Mouse (Mus musculus) small intestine, adult 2 months (tissue): Measurements from ENCODE around the gene Vmn1r21. TPM values are rescaled to one million over a fixed set of nuclear protein-coding genes. Genes with fewer than 3 reads are reported as not detected.

Experiments used
- H3K27ac ChIP-seq: fragments of 200-500 bp; 2 replicates; pipeline ENCODE4 v1.5.1; 2012; ENCODE audit warnings: low read depth, low read length, control low read depth, inconsistent platforms; ENCODE audit not compliant: insufficient read depth
- H3K27me3 ChIP-seq: fragments of 200-500 bp; 2 replicates; pipeline ENCODE4 v1.6.1; 2012; ENCODE audit warnings: mild to moderate bottlenecking, moderate library complexity, low read length, inconsistent platforms; ENCODE audit not compliant: control insufficient read depth, insufficient read depth
- H3K36me3 ChIP-seq: fragments of 200-500 bp; 2 replicates; pipeline ENCODE4 v1.6.1; 2012; ENCODE audit warnings: mild to moderate bottlenecking, low read length, control low read depth, inconsistent platforms; ENCODE audit not compliant: control insufficient read depth, insufficient read depth
- H3K4me1 ChIP-seq: fragments of 200-500 bp; 2 replicates; pipeline ENCODE4 v1.6.1; 2012; ENCODE audit warnings: low read length, inconsistent platforms, mixed read lengths; ENCODE audit not compliant: control insufficient read depth, insufficient read depth, insufficient read length
- H3K4me3 ChIP-seq: fragments of 200-500 bp; 2 replicates; pipeline ENCODE4 v1.5.1; 2012; ENCODE audit warnings: low read depth, mild to moderate bottlenecking, control low read depth, inconsistent platforms, low read length, moderate library complexity
- CTCF ChIP-seq: fragments of 200-500 bp; IDR thresholded peaks from 2 replicates; pipeline ENCODE4 v1.5.1; 2012; ENCODE audit warnings: low read depth, mild to moderate bottlenecking, control low read depth, inconsistent platforms, low read length, moderate library complexity, mixed read lengths; ENCODE audit not compliant: insufficient replicate concordance, insufficient read length; ENCODE audit errors: extremely low read depth
- POLR2A ChIP-seq: fragments of 200-500 bp; IDR thresholded peaks from 2 replicates; pipeline ENCODE4 v1.6.1; 2012; ENCODE audit warnings: low read depth, mild to moderate bottlenecking, control low read depth, inconsistent platforms, low read length, moderate library complexity
- WGBS: fragments of 180-500 bp; shearing (Covaris S2); methylation state at CpG from one replicate; pipeline ENCODE4 v1.1.7; 2018; 5-methylcytosine and 5-hydroxymethylcytosine counted together
- polyA plus RNA-seq: library from polyadenylated mRNA; depleted of rRNA; stranded (reverse); fragments of >200 nt; gene quantifications from 2 replicates; pipeline ENCODE4 v1.2.3, GENCODE M21; 2012

Gene Vmn1r21
- polyA plus RNA-seq, 1 experiment: not detected

DNA sequence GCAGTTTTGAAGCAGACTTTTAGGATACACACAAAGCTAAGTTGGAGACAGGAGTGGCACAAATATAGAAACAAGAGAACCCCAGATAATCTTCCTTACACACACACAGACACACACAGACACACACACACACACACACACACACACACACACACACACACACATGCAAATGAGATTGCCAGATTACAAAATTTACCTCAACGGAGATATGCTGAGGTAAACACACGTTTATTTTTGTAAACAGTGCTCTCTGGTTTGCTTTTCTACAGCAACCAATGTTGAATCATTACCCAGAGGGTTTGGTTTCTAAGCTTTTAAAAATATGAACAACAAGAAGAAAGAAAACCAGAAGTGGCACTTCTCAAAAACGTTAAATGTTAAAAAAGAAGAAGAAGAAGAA is 26.7 kb downstream of the Vmn1r21 start:
- H3K36me3 ChIP-seq: no peaks in the 10 kb centered on the region
- no peak for TF ChIP-seq POLR2A
- no peak for TF ChIP-seq CTCF
- no peaks in the 10 kb centered on the region for H3K4me1 ChIP-seq
- no peak overlapping the region for H3K4me3 ChIP-seq
- no peaks in the 10 kb centered on the region for H3K27me3 ChIP-seq
- no peak overlapping the region for H3K27ac ChIP-seq
- WGBS: 8% methylated on average over 3 of the region's 3 CpGs

DNA sequence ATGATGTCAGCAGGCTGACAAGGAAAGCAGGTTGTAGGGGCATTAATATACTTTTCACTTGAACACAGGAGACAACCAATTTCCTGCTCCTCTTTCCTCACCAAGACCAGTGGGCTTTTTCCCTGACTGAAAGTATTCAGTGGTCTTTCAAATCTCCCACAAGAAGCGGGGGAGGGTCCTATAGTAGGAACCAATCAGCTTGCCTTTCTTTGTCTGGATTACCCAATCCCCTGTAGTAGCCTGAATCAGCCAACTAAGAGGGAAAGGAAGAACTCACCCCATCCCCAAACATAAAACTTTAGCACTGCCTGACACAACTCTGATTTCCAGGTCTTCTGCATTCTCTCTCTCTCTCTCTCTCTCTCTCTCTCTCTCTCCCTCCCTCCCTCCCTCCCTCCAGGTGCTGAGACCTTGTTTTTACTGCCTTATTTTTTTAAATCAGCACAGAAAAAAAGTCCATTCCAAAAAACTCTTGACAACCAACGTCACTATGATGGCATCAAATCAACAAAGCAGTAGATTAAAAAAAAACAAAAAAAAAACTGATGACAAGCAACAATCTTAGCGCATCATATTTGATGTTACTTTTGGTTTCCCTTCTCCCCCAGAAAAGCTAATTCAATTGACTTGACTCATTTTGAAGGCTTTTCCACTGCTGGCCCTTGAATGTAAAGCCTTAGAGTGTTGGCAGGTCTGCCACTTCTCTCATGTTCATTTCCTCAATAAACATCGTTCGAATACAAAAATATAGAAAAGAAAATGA is 27.3 kb downstream of the Vmn1r21 start:
- H3K36me3 ChIP-seq: no peaks in the 10 kb centered on the region
- no peaks in the 10 kb centered on the region for H3K27me3 ChIP-seq
- TF ChIP-seq POLR2A (no peak), CTCF (no peak)
- WGBS: 61% methylated on average over 5 of the region's 5 CpGs
- no peaks in the 10 kb centered on the region for H3K4me1 ChIP-seq
- H3K27ac ChIP-seq: no peak overlapping the region
- H3K4me3 ChIP-seq: no peak overlapping the region

DNA sequence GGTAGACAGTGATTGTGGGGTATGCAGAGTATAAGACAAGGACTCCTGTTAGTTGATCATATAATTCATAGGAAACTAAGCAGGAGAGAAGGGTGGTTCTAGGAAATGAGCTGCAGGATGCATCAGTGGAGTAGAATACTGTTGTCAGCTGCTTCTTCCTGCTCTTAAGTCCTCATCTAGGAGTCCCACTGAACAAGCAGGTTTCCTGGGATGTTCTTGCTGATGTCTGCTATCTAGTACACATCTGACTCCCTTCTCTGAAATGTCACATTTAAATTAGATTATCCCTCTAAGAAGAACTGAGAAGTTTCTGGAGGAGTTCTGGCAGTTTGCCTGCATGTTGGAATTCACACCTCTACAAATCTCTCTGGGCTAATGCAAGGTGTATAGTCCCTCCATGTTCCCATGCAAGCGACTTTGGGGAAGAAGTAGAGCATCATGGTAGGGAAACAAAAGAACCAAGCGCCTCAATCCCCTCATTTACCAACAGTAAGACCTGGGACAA is 35.7 kb downstream of the Vmn1r21 start:
- Histone ChIP-seq H3K27ac (no peak overlapping the region), H3K4me3 (no peak overlapping the region), H3K36me3 (no peaks in the 10 kb centered on the region), H3K27me3 (no peaks in the 10 kb centered on the region), H3K4me1 (peaks cover 5% of the 10 kb centered on the region; the same call in 1 of the 2 replicates)
- TF ChIP-seq CTCF: no peak
- TF ChIP-seq POLR2A: no peak
- WGBS: 91% methylated on average over 2 of the region's 2 CpGs

DNA sequence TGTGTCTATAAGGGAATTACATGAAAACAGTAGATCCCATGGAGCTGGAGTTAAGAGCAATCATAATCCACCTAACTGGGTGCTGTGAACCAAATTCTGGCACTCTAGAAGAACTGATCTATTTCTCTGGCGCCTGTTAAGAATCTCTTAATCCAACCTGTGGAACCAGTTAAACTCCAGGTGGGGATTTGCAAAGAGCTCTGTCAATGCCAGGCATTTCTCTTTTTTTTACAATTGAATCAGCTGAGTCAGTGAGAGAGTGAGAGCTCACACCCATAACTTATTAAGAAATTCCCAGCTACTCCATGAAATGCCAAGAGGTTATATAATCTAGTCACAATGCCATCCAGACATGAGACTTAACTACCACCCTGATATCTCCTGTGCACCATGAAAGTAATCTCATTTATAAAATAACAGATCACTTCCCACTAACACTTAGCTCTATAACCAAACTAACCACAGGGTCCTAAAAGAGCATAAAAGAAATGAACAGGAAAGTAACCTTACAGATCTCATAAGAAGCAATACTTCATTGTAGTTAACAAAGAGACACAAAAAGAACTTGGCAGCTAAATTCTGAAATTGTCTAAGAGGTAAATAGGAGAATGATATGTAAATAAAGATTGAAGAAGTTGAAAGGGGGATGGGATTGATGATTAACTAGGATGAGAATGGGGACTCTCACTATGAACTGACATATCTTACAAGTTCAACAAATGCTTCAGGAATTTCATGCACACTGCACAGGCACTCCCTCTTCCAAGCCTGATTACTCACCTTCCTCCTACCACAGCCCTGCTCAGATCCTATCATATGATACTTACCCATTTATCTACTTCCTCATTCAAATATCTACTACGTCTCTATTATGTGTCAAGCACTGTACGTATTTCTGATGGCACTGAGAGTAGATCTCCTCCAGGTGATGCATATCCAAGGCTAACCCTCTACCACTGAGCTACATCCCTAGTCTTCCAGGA is 38.1 kb downstream of the Vmn1r21 start:
- no peaks in the 10 kb centered on the region for H3K27me3 ChIP-seq
- no peak overlapping the region for H3K4me3 ChIP-seq
- peaks cover 5% of the 10 kb centered on the region; the same call in 1 of the 2 replicates for H3K4me1 ChIP-seq
- peaks cover 2% of the 10 kb centered on the region; the same call in 1 of the 2 replicates for H3K36me3 ChIP-seq
- WGBS: 30% methylated on average over 3 of the region's 3 CpGs
- TF ChIP-seq POLR2A (no peak), CTCF (no peak)
- no peak overlapping the region; the same call in 1 of the 2 replicates for H3K27ac ChIP-seq

DNA sequence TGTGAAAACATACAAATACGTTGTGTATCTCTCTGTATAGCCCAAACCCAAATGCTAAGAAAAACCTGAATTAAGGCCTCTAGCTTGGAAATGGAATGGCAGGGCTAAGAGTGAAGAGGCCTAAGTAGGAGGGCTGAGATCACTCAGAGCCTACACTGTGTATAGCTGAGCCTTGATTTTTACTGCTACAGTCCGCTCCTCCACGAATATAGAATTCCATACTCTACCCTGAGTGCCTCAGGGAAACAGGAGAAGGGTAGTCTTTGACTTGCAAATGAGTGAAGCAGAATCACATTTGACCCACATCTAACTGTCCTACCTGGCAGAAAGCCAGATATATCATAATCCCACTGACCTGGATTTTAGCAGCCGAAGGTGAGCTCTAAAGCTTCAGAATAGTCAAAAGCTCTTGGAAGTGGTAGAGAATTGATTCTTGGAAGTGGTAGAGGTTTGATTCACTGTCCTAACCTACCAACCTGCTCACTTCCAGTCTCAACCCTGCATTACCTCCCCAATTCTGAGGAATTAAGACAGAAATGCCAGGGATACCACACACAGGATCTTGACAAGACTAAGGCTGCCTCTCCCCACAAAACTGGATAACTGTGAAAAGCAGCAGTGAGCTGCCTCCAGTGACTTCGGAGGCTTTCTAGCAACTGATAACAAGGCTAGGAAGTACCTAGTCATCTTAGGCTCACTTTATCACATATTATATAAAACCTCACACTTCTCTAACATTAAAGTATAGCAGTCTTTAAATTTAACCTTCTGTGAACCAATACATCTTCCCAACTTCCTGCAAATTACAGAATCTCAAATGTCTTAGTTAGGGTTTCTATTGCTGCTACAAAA is 44.7 kb downstream of the Vmn1r21 start:
- no peaks in the 10 kb centered on the region for H3K27me3 ChIP-seq
- H3K36me3 ChIP-seq: peaks cover 5% of the 10 kb centered on the region; the same call in 1 of the 2 replicates
- no peak overlapping the region for H3K4me3 ChIP-seq
- 95% methylated on average over 5 of the region's 5 CpGs for WGBS
- no peak overlapping the region for H3K27ac ChIP-seq
- no peaks in the 10 kb centered on the region for H3K4me1 ChIP-seq
- TF ChIP-seq POLR2A (no peak), CTCF (no peak)

DNA sequence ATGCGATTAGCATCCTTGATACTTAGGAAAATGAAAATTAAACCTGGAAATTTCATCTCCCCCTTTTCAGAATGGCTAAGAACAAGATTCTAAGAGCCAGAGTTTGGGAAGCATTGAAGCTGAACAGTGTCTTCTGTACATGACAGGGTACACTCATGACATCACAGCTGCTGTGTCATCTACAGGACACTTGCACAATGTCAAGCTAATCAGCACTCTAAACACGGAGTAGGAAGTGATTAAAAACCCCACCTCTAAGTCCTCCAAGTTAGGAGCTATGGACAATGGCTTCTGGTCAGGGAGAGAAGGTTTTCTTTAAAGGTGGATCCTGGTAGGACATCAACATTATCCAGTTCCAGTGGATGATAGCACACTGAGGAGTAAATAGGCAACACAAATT is 47.0 kb downstream of the Vmn1r21 start:
- H3K27ac ChIP-seq: no peak overlapping the region
- H3K4me3 ChIP-seq: no peak overlapping the region
- H3K36me3 ChIP-seq: peaks cover 4% of the 10 kb centered on the region; the same call in 1 of the 2 replicates
- H3K27me3 ChIP-seq: no peaks in the 10 kb centered on the region
- TF ChIP-seq POLR2A (no peak), CTCF (no peak)
- no peaks in the 10 kb centered on the region for H3K4me1 ChIP-seq
- 57% methylated on average over 2 of the region's 2 CpGs for WGBS
